Mouse (Mus musculus): ENCODE measurements around the gene Ralgps1. TPM values are rescaled to one million over a fixed set of nuclear protein-coding genes. Genes with fewer than 3 reads are reported as not detected.
"Not testable (repeated sequence)": the region's sequence is repeated elsewhere in the genome, so short reads cannot be mapped to it uniquely, and the experiment has no call there.

Ralgps1 gene
- polyA plus RNA-seq, 1 experiment: 1.1 TPM

GRCm38 (mm10) chr2:33136366-33136765, 234.9 kb downstream of the Ralgps1 start:
- Histone ChIP-seq H3K27ac (replicated peaks; ENCODE audit: low read depth, low read length) (no peak overlapping the region), H3K4me1 (ENCODE audit: control insufficient read depth, insufficient read depth, insufficient read length, low read length) (no peaks in the 10 kb centered on the region), H3K4me3 (ENCODE audit: insufficient read depth, low read depth, low read length) (no peak overlapping the region)

DNA sequence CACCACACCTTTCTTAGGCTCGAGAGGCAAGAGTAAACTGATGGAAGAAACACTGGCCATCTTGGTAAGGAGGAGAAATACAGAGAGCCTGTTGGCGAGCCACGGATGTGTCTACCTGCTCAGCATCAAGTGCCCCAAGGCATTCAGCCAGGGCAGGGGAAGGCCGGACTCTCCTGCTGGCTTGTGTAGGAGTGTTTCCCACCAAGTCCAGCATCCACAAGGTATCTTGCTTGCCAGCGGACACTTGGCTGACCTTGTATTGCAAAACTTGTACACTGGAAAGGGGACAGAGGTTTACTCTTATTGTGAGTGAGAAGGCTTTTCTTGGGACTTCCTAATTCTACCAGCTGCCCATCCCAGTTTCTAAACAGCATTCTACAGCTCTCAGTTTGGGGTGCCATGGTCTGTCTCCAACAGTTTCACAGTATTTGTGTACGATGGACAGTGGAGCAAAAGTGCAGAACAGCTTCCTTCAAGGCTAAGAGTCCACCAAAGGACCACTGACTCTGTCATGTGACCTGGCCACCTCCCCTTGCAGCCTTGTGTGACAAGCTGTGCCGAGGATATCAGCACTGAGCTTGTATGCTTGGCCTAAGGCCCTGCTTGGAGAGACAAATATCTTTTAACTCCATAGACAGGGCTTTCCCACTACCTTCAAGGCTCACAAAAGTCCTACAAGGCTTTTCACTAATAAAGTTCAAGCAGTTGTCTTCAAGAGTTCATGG, 236.4 kb downstream of the Ralgps1 start:
- no peak overlapping the region for H3K27ac ChIP-seq (replicated peaks; ENCODE audit: low read depth, low read length)
- H3K4me1 ChIP-seq (ENCODE audit: control insufficient read depth, insufficient read depth, insufficient read length, low read length): 0 out of 2 replicates have a peak, but pooled peaks cover under 1% of the 10 kb centered on the region
- no peak overlapping the region for H3K4me3 ChIP-seq (ENCODE audit: insufficient read depth, low read depth, low read length)

DNA sequence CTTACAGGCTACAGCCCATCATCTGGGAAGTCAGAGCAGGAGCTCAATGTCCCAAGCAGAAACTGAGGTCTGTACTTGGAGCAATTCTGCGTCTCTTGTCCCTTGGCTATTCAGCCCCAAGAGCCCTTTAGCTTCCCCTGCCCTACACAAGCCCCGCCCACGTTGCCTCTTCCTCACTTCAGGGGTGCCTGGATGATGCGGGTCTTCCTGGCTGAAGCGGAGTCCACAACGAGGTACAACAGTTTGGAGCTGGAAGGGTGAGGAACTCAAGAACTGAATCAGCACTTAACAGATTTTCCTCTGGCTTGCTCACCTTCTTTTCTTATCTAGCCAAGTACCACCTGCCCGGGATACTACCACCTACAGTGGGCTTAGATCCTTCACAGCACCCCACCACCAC, 239.0 kb downstream of the Ralgps1 start:
- Histone ChIP-seq H3K4me1 (ENCODE audit: control insufficient read depth, insufficient read depth, insufficient read length, low read length) (0 out of 2 replicates have a peak, but pooled peaks cover 3% of the 10 kb centered on the region), H3K4me3 (ENCODE audit: insufficient read depth, low read depth, low read length) (no peak overlapping the region), H3K27ac (replicated peaks; ENCODE audit: low read depth, low read length) (no peak overlapping the region)

DNA sequence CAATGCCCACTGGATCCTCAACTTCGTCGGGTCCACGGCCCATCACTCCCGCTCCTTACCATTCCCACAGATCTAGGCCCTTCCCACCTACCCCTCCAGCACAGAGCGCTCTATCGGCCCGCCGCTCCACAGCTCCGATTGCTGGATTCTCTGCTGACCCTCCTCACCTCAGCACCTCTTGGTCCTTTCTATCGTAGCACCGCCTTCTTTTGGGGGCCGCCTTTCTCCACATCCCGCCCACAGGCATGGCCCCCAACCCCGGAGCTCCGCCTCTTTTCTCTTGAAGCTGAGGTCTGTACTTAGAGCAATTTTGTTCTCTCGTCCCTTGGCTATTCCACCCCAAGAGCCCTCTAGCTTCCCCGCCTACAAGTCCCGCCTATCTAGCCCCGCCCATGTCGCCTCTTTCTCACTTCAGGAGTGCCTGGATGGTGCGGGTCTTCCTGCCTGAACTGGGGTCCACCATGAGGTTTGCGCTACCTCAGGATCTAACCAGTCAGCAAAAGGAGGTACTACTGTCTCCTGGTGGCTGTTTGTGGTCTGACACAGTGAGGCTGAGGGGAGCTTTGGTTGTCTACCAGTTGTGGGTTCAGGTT, 239.7 kb downstream of the Ralgps1 start, which contains the start of gene Garnl3:
Gene Garnl3 (minus strand): TSS at position 155 of the 593 bp plus-strand sequence.
- Histone ChIP-seq H3K4me1 (ENCODE audit: control insufficient read depth, insufficient read depth, insufficient read length, low read length) (0 out of 2 replicates have a peak, but pooled peaks cover 3% of the 10 kb centered on the region), H3K4me3 (ENCODE audit: insufficient read depth, low read depth, low read length) (peak within 1 kb of the TSS; percentile 62), H3K27ac (replicated peaks; ENCODE audit: low read depth, low read length) (no peak within 1 kb of the TSS)

- no peak overlapping the region for H3K27ac ChIP-seq (replicated peaks; ENCODE audit: low read depth, low read length)
These were observed 240.5 kb downstream of the Ralgps1 start for GRCm38 (mm10) chr2:33130526-33131483.

DNA sequence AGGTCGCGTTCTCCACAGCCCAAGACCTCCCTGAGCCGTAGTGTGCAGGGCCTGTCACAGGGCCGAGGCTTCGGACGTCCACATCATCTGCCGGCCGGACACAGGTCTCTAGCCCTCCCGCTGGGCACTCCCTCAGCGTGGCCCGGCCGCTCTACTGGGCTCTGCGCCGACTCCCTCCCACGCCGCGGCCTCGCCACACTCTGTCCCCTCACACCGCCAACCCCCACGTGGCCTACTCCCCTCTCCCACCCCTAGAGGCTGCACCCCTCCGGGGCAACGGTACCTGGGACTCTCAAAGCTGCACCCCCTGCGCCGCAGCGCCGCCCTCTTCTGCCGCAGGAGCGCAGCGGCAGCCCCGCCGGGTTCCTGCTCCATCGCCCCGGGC, 241.2 kb downstream of the Ralgps1 start:
- H3K4me3 ChIP-seq (ENCODE audit: insufficient read depth, low read depth, low read length): peak overlapping the region; percentile 62
- H3K4me1 ChIP-seq (ENCODE audit: control insufficient read depth, insufficient read depth, insufficient read length, low read length): 0 out of 2 replicates have a peak, but pooled peaks cover 3% of the 10 kb centered on the region
- H3K27ac ChIP-seq (replicated peaks; ENCODE audit: low read depth, low read length): no peak overlapping the region

More at GRCm38 (mm10) chr2:33130526-33131483, 240.5 kb downstream of the Ralgps1 start:
- Histone ChIP-seq H3K4me1 (ENCODE audit: control insufficient read depth, insufficient read depth, insufficient read length, low read length) (0 out of 2 replicates have a peak, but pooled peaks cover 3% of the 10 kb centered on the region), H3K4me3 (ENCODE audit: insufficient read depth, low read depth, low read length) (peak overlapping the region; percentile 62)

- no peak overlapping the region for H3K27ac ChIP-seq (replicated peaks; ENCODE audit: low read depth, low read length)
- H3K4me3 ChIP-seq (ENCODE audit: insufficient read depth, low read depth, low read length): peak overlapping the region; percentile 62
- H3K4me1 ChIP-seq (ENCODE audit: control insufficient read depth, insufficient read depth, insufficient read length, low read length): 0 out of 2 replicates have a peak, but pooled peaks cover 3% of the 10 kb centered on the region
These were observed 241.6 kb downstream of the Ralgps1 start for GRCm38 (mm10) chr2:33129696-33130095.

GRCm38 (mm10) chr2:33129005-33129404, 242.3 kb downstream of the Ralgps1 start:
- Histone ChIP-seq H3K4me3 (ENCODE audit: insufficient read depth, low read depth, low read length) (0 out of 2 replicates have a peak overlapping the region, but pooled peaks have one; percentile 62), H3K27ac (replicated peaks; ENCODE audit: low read depth, low read length) (no peak overlapping the region), H3K4me1 (ENCODE audit: control insufficient read depth, insufficient read depth, insufficient read length, low read length) (0 out of 2 replicates have a peak, but pooled peaks cover 3% of the 10 kb centered on the region)

GRCm38 (mm10) chr2:33127271-33127670, 244.0 kb downstream of the Ralgps1 start:
- H3K27ac ChIP-seq (replicated peaks; ENCODE audit: low read depth, low read length): no peak overlapping the region
- no peak overlapping the region for H3K4me3 ChIP-seq (ENCODE audit: insufficient read depth, low read depth, low read length)
- H3K4me1 ChIP-seq (ENCODE audit: control insufficient read depth, insufficient read depth, insufficient read length, low read length): 0 out of 2 replicates have a peak, but pooled peaks cover 3% of the 10 kb centered on the region

- H3K27ac ChIP-seq (replicated peaks; ENCODE audit: low read depth, low read length): no peak overlapping the region
- H3K4me3 ChIP-seq (ENCODE audit: insufficient read depth, low read depth, low read length): no peak overlapping the region
- no peaks in the 10 kb centered on the region for H3K4me1 ChIP-seq (ENCODE audit: control insufficient read depth, insufficient read depth, insufficient read length, low read length)
These were observed 248.4 kb downstream of the Ralgps1 start for GRCm38 (mm10) chr2:33122856-33123255.

DNA sequence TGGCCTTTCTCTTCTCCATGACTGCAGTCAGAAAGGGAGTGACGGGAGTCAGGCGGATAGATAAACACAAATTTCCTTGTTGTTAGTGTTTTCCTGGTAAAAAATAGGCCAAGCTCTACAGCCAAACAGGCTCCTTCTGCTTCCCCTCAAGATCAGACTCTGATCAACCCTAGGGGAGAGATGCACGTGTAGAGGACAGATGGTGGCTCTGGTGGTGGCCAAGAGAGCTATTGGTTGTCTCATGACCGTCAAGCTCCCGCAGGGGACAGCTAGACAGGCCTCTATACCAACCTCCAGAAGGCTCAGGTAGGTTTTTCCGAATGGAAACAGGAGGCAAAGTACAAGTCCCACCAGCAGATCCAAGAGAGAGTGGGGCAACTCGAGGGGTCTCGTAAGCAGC, 270.8 kb downstream of the Ralgps1 start:
- no peaks in the 10 kb centered on the region for H3K4me1 ChIP-seq (ENCODE audit: control insufficient read depth, insufficient read depth, insufficient read length, low read length)
- H3K4me3 ChIP-seq (ENCODE audit: insufficient read depth, low read depth, low read length): no peak overlapping the region
- H3K27ac ChIP-seq (replicated peaks; ENCODE audit: low read depth, low read length): no peak overlapping the region

GRCm38 (mm10) chr2:33097326-33097725, 274.0 kb downstream of the Ralgps1 start:
- H3K4me1 ChIP-seq (ENCODE audit: control insufficient read depth, insufficient read depth, insufficient read length, low read length); H3K4me3 ChIP-seq (ENCODE audit: insufficient read depth, low read depth, low read length); H3K27ac ChIP-seq (replicated peaks; ENCODE audit: low read depth, low read length): not testable (repeated sequence)

- no peaks in the 10 kb centered on the region for H3K4me1 ChIP-seq (ENCODE audit: control insufficient read depth, insufficient read depth, insufficient read length, low read length)
- no peak overlapping the region for H3K27ac ChIP-seq (replicated peaks; ENCODE audit: low read depth, low read length)
- H3K4me3 ChIP-seq (ENCODE audit: insufficient read depth, low read depth, low read length): no peak overlapping the region
These were observed 276.0 kb downstream of the Ralgps1 start for GRCm38 (mm10) chr2:33095221-33095671.

DNA sequence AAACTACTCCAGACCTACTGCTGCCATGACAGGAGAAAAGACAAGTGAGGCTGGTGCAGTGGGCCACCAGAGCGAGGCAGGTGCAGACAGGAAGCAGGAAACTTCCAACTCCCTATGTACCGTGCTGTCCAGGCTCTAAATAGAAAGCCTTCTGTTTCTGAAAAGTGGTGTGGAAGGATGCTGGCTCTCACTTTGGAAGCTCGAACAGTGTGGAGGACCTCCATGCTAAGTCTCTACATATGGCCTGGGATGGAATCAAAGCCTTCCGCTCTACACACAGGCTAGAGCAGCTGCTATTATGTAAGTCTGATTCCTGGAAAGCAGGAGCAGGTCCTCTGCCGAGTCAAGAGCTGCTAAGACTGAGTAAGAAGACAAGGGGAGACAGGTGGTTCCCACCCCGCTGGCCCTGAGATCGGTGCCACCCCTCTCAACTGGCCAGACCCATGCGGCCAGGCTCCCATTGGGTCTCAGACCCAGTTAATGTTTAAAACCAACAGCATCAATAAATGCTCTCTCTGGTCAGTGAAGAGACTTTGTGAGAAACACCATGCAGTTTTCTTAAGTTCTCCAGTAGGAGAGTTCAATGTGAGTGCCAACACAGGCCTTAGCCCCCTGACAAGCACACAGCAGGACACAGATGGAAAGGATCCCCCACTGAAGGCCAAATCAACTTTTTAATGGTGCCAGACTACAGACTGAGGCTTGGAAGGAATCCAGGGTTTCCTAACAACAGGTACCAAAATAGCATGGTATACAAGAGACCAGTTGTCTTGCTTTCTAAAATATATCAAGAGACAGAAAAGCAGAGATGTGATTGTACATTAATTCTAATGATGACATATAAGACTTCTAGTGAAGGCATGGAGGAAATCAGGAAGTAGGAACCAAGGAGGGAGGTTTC, 280.4 kb downstream of the Ralgps1 start:
- no peaks in the 10 kb centered on the region for H3K4me1 ChIP-seq (ENCODE audit: control insufficient read depth, insufficient read depth, insufficient read length, low read length)
- no peak overlapping the region for H3K27ac ChIP-seq (replicated peaks; ENCODE audit: low read depth, low read length)
- H3K4me3 ChIP-seq (ENCODE audit: insufficient read depth, low read depth, low read length): no peak overlapping the region

Measured in brown adipose tissue, adult 24 weeks (tissue).